Mouse (Mus musculus) forebrain, embryonic 16.5 days (tissue): Measurements from ENCODE around the gene Gsx1. TPM values are rescaled to one million over a fixed set of nuclear protein-coding genes. Genes with fewer than 3 reads are reported as not detected.
A peak's percentile ranks its signal among the peaks of the same experiment; 100 is the strongest.

Source experiments
- ATAC-seq: fragments of 200-750 bp; cut with Nextera tagmentation; 2 replicates; pipeline ENCODE4 v1.8.0; 2017; ENCODE audit warnings: mild to moderate bottlenecking, moderate library complexity
- H3K27ac ChIP-seq: fragments of 300-500 bp; sonication (generic); 2 replicates; pipeline ENCODE4 v1.5.1; 2014; ENCODE audit warnings: low read length, control low read depth
- H3K27me3 ChIP-seq: fragments of 300-500 bp; sonication (generic); replicated peaks from 2 replicates; pipeline ENCODE4 v1.6.1; 2014; ENCODE audit warnings: low read length; ENCODE audit not compliant: control insufficient read depth, insufficient read depth
- H3K36me3 ChIP-seq: fragments of 300-500 bp; sonication (generic); 2 replicates; pipeline ENCODE4 v1.6.1; 2014; ENCODE audit not compliant: control insufficient read depth, insufficient read depth
- H3K4me1 ChIP-seq: fragments of 300-500 bp; sonication (generic); replicated peaks from 2 replicates; pipeline ENCODE4 v1.6.1; 2014; ENCODE audit warnings: low read length; ENCODE audit not compliant: control insufficient read depth, insufficient read depth
- H3K4me2 ChIP-seq: fragments of 300-500 bp; sonication (generic); 2 replicates; pipeline ENCODE4 v1.6.1; 2014; ENCODE audit warnings: mild to moderate bottlenecking, low read length, control low read depth
- H3K4me3 ChIP-seq: fragments of 300-500 bp; sonication (generic); replicated peaks from 2 replicates; pipeline ENCODE4 v1.5.1; 2014; ENCODE audit warnings: mild to moderate bottlenecking, low read length, control low read depth
- H3K9ac ChIP-seq: fragments of 300-500 bp; sonication (generic); replicated peaks from 2 replicates; pipeline ENCODE4 v1.6.1; 2014; ENCODE audit warnings: low read depth, low read length, control low read depth
- H3K9me3 ChIP-seq: fragments of 300-500 bp; sonication (generic); 2 replicates; pipeline ENCODE4 v1.6.1; 2016; ENCODE audit warnings: low read length; ENCODE audit not compliant: control insufficient read depth
- WGBS: fragments of 180-500 bp; shearing (Covaris S2); extraction: QIAGEN DNeasy Blood & Tissue Kit; methylation state at CpG from one replicate; pipeline ENCODE4 v1.1.7; 2014; 5-methylcytosine and 5-hydroxymethylcytosine counted together
- polyA plus RNA-seq: library from polyadenylated mRNA; unstranded; fragments of >200 nt; fragmentation: Nextera tagmentation; extraction: Ambion mirVana; gene quantifications from 2 replicates; pipeline ENCODE4 v1.2.1, GENCODE M21; 2015

The Gsx1 gene
- polyA plus RNA-seq, 1 experiment from 2014 or later: 1.9 TPM

GRCm38 (mm10) chr5:147190885-147191284 lies 2.4 kb downstream of the Gsx1 start:
- H3K27me3 ChIP-seq: peaks cover 88% of the 10 kb centered on the region
- under 1% methylated on average over 7 of the region's 7 CpGs for WGBS
- no peak overlapping the region for H3K9ac ChIP-seq
- no peak overlapping the region for H3K4me2 ChIP-seq
- H3K27ac ChIP-seq: no peak overlapping the region
- H3K4me1 ChIP-seq: peaks cover 35% of the 10 kb centered on the region
- no peaks in the 10 kb centered on the region for H3K9me3 ChIP-seq
- H3K4me3 ChIP-seq: no peak overlapping the region
- no peaks in the 10 kb centered on the region for H3K36me3 ChIP-seq
- ATAC-seq: no peak

- no peak overlapping the region for H3K9ac ChIP-seq
- no peaks in the 10 kb centered on the region for H3K9me3 ChIP-seq
- H3K4me3 ChIP-seq: no peak overlapping the region
- H3K36me3 ChIP-seq: no peaks in the 10 kb centered on the region
- peaks cover 89% of the 10 kb centered on the region for H3K27me3 ChIP-seq
- no peak overlapping the region for H3K27ac ChIP-seq
- ATAC-seq: no peak
- H3K4me1 ChIP-seq: peaks cover 28% of the 10 kb centered on the region
- H3K4me2 ChIP-seq: no peak overlapping the region
- WGBS: 2% methylated on average over 24 of the region's 24 CpGs
Observed at GRCm38 (mm10) chr5:147191801-147192575, 3.5 kb downstream of the Gsx1 start.

- 5% methylated on average over 9 of the region's 9 CpGs for WGBS
- H3K4me1 ChIP-seq: peaks cover 22% of the 10 kb centered on the region
- ATAC-seq: no peak
- H3K27ac ChIP-seq: no peak overlapping the region
- H3K9ac ChIP-seq: no peak overlapping the region
- no peak overlapping the region for H3K4me2 ChIP-seq
- no peak overlapping the region for H3K4me3 ChIP-seq
- H3K36me3 ChIP-seq: no peaks in the 10 kb centered on the region
- H3K9me3 ChIP-seq: no peaks in the 10 kb centered on the region
- peaks cover 88% of the 10 kb centered on the region for H3K27me3 ChIP-seq
Observed at GRCm38 (mm10) chr5:147192576-147192960, 4.1 kb downstream of the Gsx1 start.

- no peak for ATAC-seq
- H3K27ac ChIP-seq: no peak overlapping the region
- H3K9me3 ChIP-seq: 0 out of 2 replicates have a peak, but pooled peaks cover 2% of the 10 kb centered on the region
- H3K4me2 ChIP-seq: peak overlapping the region; percentile 16; the same call in 1 of the 2 replicates
- peaks cover 16% of the 10 kb centered on the region for H3K27me3 ChIP-seq
- peaks cover 5% of the 10 kb centered on the region; the same call in 1 of the 2 replicates for H3K4me1 ChIP-seq
- no peaks in the 10 kb centered on the region for H3K36me3 ChIP-seq
- no peak overlapping the region for H3K4me3 ChIP-seq
- WGBS: 2% methylated on average over 6 of the region's 6 CpGs
- H3K9ac ChIP-seq: no peak overlapping the region
Observed at GRCm38 (mm10) chr5:147204905-147205304, 16.4 kb downstream of the Gsx1 start.

- H3K36me3 ChIP-seq: no peaks in the 10 kb centered on the region
- H3K27ac ChIP-seq: no peak overlapping the region
- no peak for ATAC-seq
- peaks cover 19% of the 10 kb centered on the region for H3K27me3 ChIP-seq
- no peak overlapping the region for H3K4me2 ChIP-seq
- 0 out of 2 replicates have a peak, but pooled peaks cover 2% of the 10 kb centered on the region for H3K9me3 ChIP-seq
- peaks cover 5% of the 10 kb centered on the region; the same call in 1 of the 2 replicates for H3K4me1 ChIP-seq
- no peak overlapping the region for H3K9ac ChIP-seq
- 94% methylated on average over 20 of the region's 20 CpGs for WGBS
- H3K4me3 ChIP-seq: no peak overlapping the region
Observed at GRCm38 (mm10) chr5:147207852-147208251, 19.4 kb downstream of the Gsx1 start.

GRCm38 (mm10) chr5:147208471-147208870 lies 20.0 kb downstream of the Gsx1 start:
- Histone ChIP-seq H3K9ac (no peak overlapping the region), H3K4me2 (no peak overlapping the region), H3K4me1 (peaks cover 5% of the 10 kb centered on the region; the same call in 1 of the 2 replicates), H3K4me3 (no peak overlapping the region), H3K27ac (no peak overlapping the region), H3K9me3 (0 out of 2 replicates have a peak, but pooled peaks cover 2% of the 10 kb centered on the region), H3K36me3 (no peaks in the 10 kb centered on the region), H3K27me3 (peaks cover 19% of the 10 kb centered on the region)
- ATAC-seq: no peak
- WGBS: 76% methylated on average over 2 of the region's 2 CpGs

- Histone ChIP-seq H3K36me3 (no peaks in the 10 kb centered on the region), H3K27me3 (peaks cover 46% of the 10 kb centered on the region), H3K27ac (no peak overlapping the region), H3K9ac (no peak overlapping the region), H3K4me2 (no peak overlapping the region), H3K4me1 (peaks cover 4% of the 10 kb centered on the region), H3K4me3 (no peak overlapping the region), H3K9me3 (no peaks in the 10 kb centered on the region)
- 15% methylated on average over 25 of the region's 25 CpGs for WGBS
- peak; percentile 73 for ATAC-seq
Observed at GRCm38 (mm10) chr5:147227354-147228112, 39.0 kb downstream of the Gsx1 start.

- Histone ChIP-seq H3K36me3 (no peaks in the 10 kb centered on the region), H3K27ac (no peak overlapping the region), H3K9ac (no peak overlapping the region), H3K4me2 (no peak overlapping the region), H3K27me3 (no peaks in the 10 kb centered on the region; the same call in 1 of the 2 replicates), H3K4me1 (no peaks in the 10 kb centered on the region), H3K9me3 (no peaks in the 10 kb centered on the region), H3K4me3 (no peak overlapping the region)
- ATAC-seq: no peak
- WGBS: 86% methylated on average over 21 of the region's 21 CpGs
Observed at GRCm38 (mm10) chr5:147235406-147236309, 47.2 kb downstream of the Gsx1 start.
